Mouse (Mus musculus): ENCODE measurements around the gene Atxn2l. TPM values are rescaled to one million over a fixed set of nuclear protein-coding genes. Genes with fewer than 3 reads are reported as not detected.

Atxn2l gene
- total RNA-seq, 2 experiments from 2014 or later = 37.1 to 37.9 TPM

DNA sequence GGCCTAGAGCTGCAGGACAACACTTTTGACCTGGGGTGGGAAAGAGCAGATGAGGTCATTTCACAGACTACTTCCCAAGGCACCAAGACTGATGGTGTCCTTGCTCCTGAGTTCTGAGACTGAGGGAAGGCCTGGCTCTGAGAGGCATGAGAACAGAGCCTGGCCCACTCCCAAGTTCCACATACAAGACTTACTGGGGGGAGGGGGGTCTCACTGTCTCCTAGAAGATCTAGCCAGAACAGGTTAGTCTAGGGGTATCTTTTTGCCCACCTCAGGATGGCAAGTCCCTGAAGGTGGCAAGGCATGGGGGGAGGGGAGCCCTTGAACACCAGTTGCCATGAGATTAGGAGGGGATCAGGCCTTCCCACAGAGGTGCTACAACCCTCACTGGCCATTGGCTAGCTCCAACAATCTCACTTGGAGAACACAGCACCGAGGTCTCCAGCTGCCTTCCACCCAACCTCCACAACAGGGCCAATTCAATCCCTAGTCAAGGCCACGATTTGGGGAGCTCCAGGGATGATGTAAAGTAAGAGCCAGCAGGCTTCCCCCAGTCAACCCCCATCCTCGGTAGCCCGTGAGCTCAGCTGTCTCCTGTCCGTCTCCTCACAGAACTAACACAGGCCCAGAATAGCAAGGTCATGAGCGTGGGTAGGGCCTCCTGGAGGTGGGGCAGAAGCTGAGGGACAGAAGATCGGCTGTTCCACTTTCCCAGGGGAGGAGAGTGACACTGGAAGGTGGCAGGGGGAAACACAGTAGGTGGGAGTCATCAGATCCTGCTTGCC lies 37.8 kb downstream of the Atxn2l start:
- DNase-seq = peak in 1 of 2 experiments; percentile 19
- intact Hi-C loops (cut with DNase I) = loop anchor here (2.0 kb wide), 2 partner anchors 29 to 67 kb away; no protein-coding TSS in a partner anchor

DNA sequence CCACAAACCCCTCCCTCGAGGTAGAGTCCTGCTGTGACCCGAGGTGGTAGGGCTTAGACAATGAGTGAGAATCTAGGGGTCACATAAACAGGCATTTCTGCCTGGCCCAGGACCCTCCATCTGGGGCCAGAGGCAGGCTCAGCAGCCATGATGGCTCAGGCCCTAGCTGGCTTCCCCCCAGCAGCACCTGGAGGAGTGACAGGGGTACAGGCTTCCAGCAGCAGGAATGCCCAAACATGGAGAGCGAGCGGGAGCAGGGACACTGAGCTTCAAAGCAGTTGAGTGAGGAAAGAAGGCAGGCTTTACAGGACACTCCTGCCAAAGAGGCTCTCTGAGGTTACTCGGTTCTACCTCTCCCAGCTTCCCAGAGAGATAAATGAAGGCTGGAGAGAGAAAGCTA lies 38.4 kb downstream of the Atxn2l start:
- intact Hi-C loops (cut with DNase I) = no loop called here
- peak; percentile 23 to 31 for DNase-seq

DNA sequence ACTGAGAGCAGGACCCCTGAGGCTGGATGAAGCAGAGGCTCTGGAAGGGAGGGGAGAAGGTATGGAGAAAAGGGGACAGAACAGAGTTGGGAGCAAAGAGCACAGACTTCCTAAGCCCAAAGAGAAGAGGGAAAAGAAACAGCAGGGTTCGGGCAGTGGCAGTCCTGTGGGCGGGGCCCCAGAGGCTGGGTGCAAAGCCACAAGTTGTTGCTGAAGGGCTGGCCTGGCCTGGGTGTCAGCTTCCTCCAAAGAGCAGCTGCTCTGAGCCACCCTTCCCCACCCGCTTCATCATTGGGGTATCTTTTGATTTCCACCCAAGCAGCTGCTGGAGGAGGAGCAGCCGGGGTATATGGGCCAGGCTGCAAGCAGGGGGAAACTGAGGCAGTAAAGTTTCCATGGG lies 39.1 kb downstream of the Atxn2l start:
- intact Hi-C loops (cut with DNase I) = no loop called here
- no peak for DNase-seq

DNA sequence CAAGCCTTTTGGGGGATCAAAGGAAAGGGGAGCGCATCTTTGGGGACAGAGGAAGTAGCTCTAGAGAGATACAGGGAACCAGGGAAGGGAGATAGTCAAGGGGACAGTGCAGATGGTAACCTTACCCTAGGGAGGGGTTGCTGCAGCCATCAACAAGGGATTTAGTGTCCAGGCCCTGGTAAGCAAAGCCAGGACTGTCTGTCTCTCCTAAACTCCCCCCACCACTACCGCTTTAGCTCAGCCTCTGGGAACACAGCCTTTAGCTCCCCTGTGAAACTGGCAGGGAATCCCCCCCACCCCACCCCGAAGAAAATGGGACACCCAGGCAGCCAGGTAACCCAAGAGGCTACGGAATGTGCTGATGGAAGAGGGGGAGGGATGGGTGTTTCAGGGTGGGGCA lies 39.7 kb downstream of the Atxn2l start:
- intact Hi-C loops (cut with DNase I) = no loop called here
- DNase-seq = no peak

DNA sequence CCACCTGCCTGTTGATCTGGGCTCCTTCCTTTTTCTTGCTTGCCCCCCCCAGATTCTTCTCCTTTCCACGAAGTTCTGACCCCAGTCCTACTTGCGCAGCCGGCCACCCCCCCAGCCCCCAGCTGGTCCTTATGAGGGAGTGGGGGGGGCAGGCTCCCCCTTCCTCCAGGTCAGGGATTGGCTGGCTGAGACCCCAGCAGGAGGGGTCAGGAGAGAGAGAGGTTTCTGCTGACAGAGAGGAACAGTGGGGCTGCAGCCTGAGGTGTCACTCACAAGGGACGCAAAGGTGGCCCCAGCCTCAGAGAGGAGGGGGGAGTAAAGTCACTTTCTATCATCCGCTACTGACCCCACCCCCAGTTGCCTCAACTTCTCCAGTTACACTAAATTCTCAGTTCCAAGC lies 40.2 kb downstream of the Atxn2l start, which contains the start of gene Atp2a1:
Gene Atp2a1, minus strand, starts transcription at position 105 of the 400 bp plus-strand sequence.
- DNase-seq = no peak
- intact Hi-C loops (cut with DNase I) = no loop called here

DNA sequence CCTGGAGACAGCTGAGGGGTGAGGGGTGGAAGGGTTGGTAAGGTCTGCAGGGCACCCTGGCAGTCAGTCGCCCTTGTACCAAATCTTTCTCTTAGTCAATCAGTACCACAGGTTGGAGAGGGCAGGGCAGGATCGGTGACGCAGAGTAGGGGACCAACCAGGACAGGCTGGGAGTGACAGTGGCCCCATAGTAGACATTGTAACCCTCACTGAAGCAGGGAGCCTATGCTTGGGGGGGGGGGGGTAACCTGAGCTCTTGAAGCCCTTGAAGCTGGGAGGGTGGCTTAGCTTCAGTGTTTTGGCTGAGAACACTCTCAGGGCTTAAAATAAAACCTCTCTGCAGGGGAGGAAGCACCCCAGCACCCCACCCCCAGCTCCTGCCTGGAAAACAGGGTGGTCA lies 41.6 kb downstream of the Atxn2l start:
- intact Hi-C loops (cut with DNase I) = no loop called here
- DNase-seq = no peak

DNA sequence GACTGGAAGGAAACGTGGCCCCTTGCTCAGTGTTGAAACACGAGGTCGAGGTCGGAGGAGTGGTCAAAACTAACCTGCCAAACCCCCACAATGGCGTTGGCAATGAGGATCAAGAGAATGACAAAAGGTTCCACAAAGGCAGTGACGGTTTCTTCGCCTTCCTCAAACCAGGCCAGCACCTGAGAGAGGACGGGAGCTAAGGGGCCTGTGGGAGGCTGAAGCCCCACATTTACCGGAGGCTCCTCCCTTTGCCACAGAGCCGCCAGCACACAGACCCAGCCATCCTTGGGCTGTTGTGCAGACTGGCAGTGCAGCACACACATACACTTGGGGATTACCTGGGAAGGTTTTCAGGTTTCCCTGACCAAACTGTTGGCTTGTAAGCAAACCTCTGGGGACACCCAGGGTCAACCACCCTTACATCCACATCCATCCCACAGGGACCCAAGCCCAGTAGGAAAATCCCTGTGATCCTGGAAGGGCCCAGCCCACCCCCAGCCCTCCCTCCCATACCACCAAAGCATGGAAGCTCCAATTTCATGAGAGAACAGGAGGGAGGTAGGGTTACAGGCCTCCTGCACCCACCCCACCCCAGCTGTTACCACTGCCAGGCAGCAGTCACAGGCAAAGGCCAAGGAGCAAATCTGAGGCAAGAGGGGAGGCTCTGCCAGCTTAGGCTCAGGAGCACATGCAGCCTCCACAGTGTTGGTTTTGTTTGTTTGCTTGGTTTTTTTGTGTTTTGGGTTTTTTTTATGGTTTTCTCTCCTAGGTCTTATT lies 42.4 kb downstream of the Atxn2l start:
- intact Hi-C loops (cut with DNase I) = no loop called here
- no peak for DNase-seq

DNA sequence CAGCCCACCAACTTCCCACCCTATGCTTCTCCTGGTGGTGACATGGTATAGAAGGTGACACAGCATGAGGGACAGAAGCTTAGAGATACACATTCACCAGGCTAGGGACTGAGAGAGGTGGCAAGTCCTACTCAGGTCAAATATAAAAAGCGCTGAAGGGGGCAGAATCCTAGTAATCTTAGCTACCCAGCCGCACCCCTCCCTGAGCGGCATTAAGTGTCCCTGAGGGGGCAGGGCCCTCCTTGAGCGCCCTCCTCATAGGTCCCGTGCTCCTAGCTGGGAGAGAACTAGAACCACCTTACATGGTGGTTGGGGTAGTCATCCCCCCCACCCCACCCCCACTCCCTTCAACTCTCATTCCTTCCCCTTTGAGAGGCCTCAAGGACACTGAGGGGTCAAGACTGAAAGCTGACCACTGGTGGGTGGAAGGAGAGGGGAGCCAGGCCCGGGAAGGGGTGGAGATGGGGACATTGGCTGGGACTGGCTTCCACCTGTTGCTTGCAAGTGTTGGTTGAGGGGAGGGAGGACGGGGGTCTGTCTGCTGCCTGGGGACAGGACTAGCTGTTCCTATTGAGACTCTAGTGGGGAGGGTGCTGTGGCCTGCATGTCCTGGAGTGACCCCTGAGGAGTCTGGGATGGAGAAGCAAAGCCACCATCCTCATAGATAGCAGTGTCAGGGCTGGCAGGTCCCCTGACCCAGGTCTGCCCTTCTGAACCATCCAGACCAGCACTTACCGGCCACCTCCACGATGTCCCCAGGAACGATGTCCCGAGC lies 44.2 kb downstream of the Atxn2l start:
- DNase-seq = no peak
- intact Hi-C loops (cut with DNase I) = no loop called here

DNA sequence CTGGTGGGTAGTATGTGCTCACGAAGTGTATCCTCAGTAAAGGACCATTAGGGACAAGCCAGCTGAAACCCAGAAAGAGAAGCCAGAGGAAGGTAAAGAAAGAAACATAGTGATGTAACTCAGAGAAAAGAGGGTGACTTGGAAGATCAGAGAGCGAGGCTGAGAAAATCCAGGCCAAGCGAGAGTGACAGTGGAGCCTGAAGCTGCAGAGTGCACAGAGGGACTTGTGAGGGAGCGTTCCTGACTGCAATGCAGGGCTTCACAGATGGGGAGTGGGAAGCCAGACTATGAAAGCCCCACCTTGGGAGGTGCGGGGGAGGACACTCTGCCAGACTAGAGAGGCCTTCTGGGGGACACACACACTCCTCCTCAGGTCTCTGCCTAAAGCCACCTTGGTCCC lies 45.0 kb downstream of the Atxn2l start:
- DNase-seq = no peak
- intact Hi-C loops (cut with DNase I) = no loop called here

DNA sequence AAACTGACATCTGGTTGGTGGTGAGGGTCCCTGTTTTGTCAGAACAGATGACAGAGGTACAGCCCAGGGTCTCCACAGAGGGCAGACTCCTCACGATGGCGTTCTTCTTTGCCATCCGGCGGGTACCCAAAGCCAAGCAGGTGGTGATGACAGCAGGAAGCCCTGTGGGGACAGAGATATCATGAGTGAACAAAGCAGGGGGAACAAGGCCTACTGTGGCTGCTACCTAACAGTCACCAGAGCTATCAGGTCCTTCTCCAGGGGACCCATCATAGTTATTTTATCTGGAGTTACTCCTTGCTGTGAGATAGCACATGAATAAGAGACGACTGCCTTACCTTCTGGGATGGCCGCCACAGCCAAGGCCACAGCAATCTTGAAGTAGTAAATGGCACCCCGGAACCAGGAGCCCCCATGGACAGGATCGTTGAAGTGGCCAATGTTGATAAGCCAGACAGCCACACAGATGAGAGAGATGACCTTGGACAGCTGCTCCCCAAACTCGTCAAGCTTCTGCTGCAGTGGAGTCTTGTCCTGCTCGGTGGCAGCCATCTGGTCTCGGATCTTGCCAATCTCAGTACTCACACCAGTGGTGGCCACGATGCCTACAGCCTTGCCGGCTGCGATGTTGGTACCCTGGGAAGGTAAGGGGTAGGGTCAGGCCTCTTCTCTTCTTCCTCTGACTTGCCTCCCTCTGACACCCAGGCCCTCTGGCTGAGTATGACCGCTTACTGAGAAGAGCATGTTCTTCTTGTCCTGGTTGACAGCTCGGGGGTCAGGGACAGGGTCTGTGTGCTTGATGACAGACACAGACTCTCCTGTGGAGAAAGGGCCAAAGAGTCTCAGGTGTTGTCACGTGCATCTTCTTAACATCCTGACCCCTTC lies 46.6 kb downstream of the Atxn2l start:
- intact Hi-C loops (cut with DNase I) = no loop called here
- no peak for DNase-seq

DNA sequence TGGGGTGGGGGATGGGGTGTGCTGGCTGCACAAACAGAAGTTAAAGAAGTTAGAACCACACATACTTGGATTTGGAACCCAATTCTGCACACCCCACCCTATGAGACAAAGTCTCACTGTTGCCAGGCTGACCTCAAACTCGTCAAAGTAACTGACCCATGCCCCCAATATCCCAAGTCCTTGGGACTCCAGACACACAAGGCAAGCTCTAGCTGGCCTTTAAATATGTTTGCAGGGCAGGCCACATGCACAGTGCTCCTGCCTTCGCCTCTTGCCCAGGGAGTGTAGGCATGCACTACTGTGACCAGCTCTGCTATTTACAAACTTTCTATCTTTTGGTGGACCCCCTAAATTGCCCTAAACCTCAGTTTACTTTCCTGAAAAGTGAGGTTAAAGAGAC lies 48.0 kb downstream of the Atxn2l start:
- no peak for DNase-seq
- intact Hi-C loops (cut with DNase I) = no loop called here

DNA sequence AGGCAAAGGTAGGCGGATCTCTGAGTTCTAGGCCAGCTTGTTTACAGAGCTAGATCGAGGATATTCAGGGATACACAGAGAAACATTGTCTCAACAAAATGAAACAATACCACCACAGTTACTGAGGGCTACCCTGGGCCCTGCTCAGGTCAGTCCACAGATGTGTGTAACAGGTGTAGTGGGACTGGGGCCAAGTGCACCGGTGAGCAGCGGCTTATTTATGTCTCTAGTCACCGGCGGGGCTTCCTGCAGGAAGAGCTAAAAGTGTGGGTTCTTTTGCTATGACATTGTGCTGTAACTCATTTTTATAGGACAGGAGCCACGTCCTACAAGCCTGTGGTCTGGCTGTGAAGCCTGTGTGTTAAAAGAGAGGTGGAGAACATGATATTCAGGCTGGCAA lies 49.4 kb downstream of the Atxn2l start:
- intact Hi-C loops (cut with DNase I) = no loop called here
- DNase-seq = no peak

DNA sequence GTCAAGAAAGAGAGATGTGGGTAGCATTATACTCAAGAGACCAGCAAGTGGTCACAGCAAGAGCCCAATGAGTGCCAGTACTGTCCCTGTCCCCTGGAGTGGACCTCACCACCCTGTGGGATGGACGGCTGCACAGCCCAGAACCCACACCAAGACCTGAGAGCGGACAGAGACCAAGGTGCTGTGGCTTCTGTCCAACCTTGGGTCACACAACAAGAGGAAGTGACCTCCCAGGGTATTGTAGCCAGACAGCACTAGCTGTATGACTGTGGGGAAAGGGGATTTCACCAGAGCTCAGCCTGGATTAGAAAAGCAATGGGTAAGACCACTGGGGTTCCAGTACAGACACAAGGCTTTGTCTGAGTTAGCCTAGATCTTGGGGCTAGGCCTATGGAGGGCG lies 51.0 kb downstream of the Atxn2l start:
- no peak for DNase-seq
- intact Hi-C loops (cut with DNase I) = no loop called here

DNA sequence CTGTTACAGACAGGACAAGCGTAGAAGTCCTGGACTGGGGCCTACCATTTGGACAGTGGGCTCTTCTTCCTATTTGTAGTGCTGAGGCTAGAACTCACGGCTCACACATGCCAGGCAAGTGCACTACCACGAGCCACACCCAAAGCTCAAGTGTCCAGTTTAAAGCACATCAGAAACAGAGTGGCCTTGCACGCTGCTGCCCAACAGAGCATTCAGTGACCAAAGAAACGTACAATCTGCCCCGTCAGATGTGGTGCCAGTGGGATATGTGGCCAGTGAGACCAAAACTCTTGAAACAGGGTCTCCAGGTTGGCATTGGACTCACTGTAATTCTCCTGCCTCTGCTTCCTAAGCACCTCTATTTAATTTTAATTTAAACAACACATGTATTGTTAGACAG lies 52.6 kb downstream of the Atxn2l start:
- intact Hi-C loops (cut with DNase I) = no loop called here
- no peak for DNase-seq

DNA sequence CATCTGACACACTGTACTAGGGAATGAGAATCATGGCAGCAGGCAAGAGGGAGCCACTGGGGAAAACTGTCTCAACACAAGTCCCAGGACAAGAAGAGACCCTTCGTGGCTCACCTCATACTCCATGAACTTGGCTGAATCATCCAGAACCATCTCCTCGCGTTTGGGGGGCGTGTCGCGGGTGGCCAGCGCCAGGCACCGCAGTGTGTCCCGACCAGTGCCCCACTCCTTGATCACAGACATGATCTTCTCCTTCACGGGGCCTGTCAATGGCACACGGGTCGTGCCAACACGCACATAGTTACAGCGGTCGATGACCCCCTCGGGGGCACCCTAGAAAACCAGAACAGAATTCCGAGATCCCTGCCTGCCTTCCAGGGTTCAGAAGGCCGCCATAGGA lies 53.2 kb downstream of the Atxn2l start:
- intact Hi-C loops (cut with DNase I) = no loop called here
- no peak for DNase-seq

DNA sequence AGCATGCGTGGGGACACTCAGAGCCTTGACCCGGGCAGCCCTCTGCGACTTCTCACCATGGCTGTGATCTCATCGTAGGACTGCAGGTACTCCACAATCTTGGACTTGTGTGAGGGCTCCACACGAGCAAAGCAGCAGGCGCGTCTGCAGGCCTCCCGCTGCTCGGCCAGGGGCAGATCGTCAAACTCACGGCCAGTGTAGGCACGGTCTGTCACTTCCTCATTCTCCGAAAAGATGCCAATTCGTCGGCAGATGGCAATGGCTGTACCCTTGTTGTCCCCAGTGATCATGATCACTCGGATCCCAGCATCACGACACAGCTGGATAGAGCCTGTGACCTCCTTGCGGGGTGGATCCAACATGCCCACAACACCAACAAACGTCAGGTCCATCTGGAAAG lies 54.8 kb downstream of the Atxn2l start:
- DNase-seq = no peak
- intact Hi-C loops (cut with DNase I) = no loop called here

DNA sequence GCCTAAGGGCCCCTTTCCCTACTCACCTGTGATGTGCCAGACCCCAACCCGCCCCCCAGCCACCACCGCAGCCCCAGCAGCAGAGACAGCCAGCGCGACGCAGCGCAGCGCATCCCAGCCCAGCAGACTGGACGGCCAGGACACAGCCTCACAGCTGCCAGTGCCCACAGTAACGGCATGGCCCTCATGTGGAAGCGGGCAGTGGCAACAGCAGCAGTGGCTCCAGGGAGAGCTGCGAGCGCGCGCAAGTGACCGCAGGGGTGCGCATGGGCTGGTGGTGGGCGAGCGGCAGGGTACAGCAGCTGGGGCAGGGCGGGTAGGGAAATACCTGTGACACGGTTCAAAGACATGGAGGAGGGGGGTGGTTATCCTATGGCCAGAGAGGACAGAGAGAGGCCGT lies 57.0 kb downstream of the Atxn2l start:
- DNase-seq = no peak
- intact Hi-C loops (cut with DNase I) = no loop called here

DNA sequence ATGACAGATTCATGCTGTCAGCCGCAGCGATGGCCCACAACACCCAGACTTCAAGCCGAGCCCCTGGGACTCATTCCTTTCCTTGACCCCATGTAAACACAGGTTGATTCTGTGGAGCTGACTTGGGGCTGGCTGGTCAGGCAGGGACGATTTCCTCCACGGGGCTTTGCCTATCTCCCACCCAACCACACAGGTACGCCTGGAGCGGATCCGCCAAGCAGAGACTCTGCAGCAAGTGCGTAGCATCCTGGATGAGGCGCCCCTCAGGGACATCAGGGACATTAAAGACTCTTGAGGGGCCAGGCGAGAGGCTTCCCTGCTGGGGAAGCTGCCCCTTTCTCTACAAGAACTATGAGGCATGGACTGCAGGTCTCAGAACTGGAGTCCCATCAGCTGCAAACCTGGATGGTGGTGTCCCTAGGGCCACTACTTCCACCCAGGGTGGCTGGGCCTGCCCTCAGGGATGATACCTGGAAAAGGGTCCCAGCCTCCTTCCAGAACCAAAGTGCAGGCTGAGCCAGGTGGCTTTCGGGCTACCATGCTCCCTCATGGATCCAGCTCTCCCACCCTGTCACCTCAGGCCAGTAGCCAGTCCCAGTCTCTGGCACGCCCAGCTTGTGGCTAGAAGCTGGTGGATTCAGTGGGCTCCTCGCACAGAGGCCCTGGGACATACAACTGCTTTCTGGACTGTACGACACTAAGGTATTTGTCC lies 58.0 kb downstream of the Atxn2l start:
- intact Hi-C loops (cut with DNase I) = no loop called here
- no peak for DNase-seq

DNA sequence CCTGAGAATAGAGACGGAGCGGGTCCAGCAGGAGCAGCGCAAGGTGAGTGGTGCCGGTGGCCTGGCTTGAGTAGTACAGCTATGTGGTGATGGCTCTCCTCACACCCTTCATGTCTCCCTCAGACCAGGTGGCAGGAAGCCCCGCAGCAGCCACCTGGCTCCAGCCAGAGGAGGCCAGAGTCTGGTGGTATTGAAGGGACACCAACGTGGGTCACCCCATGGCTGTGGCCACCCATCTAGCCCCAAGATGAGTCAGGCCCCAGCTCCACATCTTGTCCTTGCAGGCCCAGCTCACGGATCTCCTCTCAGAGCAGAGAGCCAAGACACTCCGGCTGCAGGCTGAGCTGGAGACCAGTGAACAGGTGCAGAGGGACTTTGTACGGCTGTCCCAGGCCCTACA lies 58.7 kb downstream of the Atxn2l start:
- DNase-seq = no peak
- intact Hi-C loops (cut with DNase I) = no loop called here

DNA sequence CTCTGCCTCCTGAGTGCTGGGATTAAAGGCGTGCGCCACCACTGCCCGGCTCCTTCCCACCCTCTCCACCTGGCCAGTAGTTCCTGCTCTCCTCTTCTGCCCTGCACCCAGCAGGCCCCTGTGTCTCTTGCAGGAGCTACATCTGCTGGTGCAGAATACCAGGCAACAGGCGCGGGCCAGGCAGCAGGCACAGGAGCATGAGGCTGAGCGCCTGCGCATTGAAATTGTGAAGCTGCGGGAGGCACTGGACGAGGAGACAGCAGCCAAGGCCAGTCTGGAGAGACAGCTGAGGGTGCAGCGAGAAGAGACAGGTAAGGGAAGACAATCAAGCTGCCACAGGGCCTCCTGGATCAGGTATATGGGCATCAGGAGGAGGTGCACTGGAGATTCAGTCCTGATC lies 59.2 kb downstream of the Atxn2l start:
- DNase-seq = no peak
- intact Hi-C loops (cut with DNase I) = no loop called here
